Mouse (Mus musculus) midbrain, postnatal 0 days (tissue): Measurements from ENCODE around the gene Plac1. TPM values are rescaled to one million over a fixed set of nuclear protein-coding genes. Genes with fewer than 3 reads are reported as not detected.

Experiments
- ATAC-seq: fragments of 200-750 bp; cut with Nextera tagmentation; 2 replicates; pipeline ENCODE4 v1.8.0; 2017; ENCODE audit warnings: moderate number of reproducible peaks, mild to moderate bottlenecking, moderate TSS enrichment, moderate library complexity; ENCODE audit not compliant: low FRiP score
- DNase-seq: peaks from one replicate; pipeline ENCODE4 v3.0.0-alpha.2; 2015; ENCODE audit warnings: low spot score
- H3K27ac ChIP-seq: fragments of 300-500 bp; sonication (generic); 2 replicates; pipeline ENCODE4 v1.5.1; 2014; ENCODE audit warnings: low read depth, mild to moderate bottlenecking, low read length, mixed read lengths
- H3K27me3 ChIP-seq: fragments of 300-500 bp; sonication (generic); 2 replicates; pipeline ENCODE4 v1.6.1; 2014; ENCODE audit warnings: low read length, control low read depth, mixed read lengths; ENCODE audit not compliant: insufficient read depth
- H3K36me3 ChIP-seq: fragments of 300-500 bp; sonication (generic); 2 replicates; pipeline ENCODE4 v1.6.1; 2014; ENCODE audit warnings: low read length, control low read depth, mixed read lengths; ENCODE audit not compliant: insufficient read depth
- H3K4me1 ChIP-seq: fragments of 300-500 bp; sonication (generic); 2 replicates; pipeline ENCODE4 v1.6.1; 2014; ENCODE audit warnings: mild to moderate bottlenecking, control low read depth, antibody characterized with exemption, low read length, mixed read lengths; ENCODE audit not compliant: insufficient read depth
- H3K4me2 ChIP-seq: fragments of 300-500 bp; sonication (generic); 2 replicates; pipeline ENCODE4 v1.6.1; 2014; ENCODE audit warnings: low read depth, mild to moderate bottlenecking, low read length, mixed read lengths; ENCODE audit not compliant: poor library complexity, severe bottlenecking
- H3K4me3 ChIP-seq: fragments of 300-500 bp; sonication (generic); 2 replicates; pipeline ENCODE4 v1.5.1; 2014; ENCODE audit warnings: low read depth, mild to moderate bottlenecking, low read length, moderate library complexity
- H3K9ac ChIP-seq: fragments of 300-500 bp; sonication (generic); replicated peaks from 2 replicates; pipeline ENCODE4 v1.6.1; 2014; ENCODE audit warnings: mild to moderate bottlenecking, low read length, moderate library complexity, mixed read lengths; ENCODE audit not compliant: poor library complexity, severe bottlenecking
- H3K9me3 ChIP-seq: fragments of 300-500 bp; sonication (generic); 2 replicates; pipeline ENCODE4 v1.6.1; 2016; ENCODE audit warnings: low read length, control low read depth
- CTCF ChIP-seq: IDR thresholded peaks from 2 replicates; pipeline ENCODE4 v1.5.1; 2016; ENCODE audit warnings: antibody characterized with exemption, mild to moderate bottlenecking
- WGBS: fragments of 180-500 bp; shearing (Covaris S2); extraction: QIAGEN DNeasy Blood & Tissue Kit; methylation state at CpG from one replicate; pipeline ENCODE4 v1.1.7; 2014; 5-methylcytosine and 5-hydroxymethylcytosine counted together
- polyA plus RNA-seq: library from polyadenylated mRNA; unstranded; fragments of >200 nt; fragmentation: Nextera tagmentation; extraction: Ambion mirVana; gene quantifications from 2 replicates; pipeline ENCODE4 v1.2.1, GENCODE M21; 2015
- total RNA-seq: library from RNA; depleted of rRNA; stranded (reverse); fragments of >200 nt; gene quantifications from 2 replicates; pipeline ENCODE4 v1.2.3, GENCODE M21; 2014

The Plac1 gene
- total and polyA plus RNA-seq, 2 experiments from 2014 or later, result 0.25 TPM; not detected in 1

DNA sequence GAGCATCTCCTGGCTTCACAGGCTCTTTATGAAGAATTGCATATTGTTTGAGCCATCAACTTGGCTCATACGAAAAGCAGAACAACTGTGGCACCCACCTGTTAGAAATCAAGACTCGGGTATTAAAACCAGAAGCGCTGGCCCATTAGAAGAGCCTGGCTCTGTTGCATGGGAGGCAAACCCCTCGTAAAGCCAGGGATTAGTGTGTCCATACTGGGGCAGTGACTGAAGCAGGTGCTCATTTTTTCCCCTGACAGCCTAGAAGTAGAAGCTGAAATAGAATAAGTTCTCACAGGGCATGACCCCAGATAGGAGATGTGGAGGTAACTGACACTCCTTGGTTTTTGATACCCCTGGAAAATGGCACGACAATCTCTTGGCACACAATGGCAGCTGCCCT, 154.4 kb downstream of the Plac1 start:
- no peak for TF ChIP-seq CTCF
- H3K4me2 ChIP-seq, result no peak overlapping the region

DNA sequence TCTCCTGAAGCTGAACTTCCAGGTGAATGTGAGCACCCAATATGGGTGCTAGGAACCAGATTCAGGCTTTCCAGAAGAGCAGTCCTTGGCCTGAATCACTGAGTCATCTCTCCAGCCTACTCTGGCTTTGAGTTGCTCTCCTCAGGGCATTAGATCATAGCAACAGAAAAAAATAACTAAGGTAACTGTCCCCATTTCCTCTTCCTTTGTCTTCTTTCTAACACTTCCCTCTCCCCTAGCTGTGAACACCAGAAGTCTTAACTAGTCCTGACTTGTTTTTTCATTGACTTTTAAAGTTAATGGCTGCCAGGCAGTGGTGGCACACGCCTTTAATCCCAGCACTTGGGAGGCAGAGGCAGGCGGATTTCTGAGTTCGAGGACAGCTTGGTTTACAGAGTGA, 175.5 kb downstream of the Plac1 start:
- no peaks in the 10 kb centered on the region for H3K4me1 ChIP-seq
- no peak for TF ChIP-seq CTCF
- H3K4me2 ChIP-seq, result no peak overlapping the region
- DNase-seq (no peak), ATAC-seq (no peak)
- no peak overlapping the region for H3K9ac ChIP-seq
- no peak overlapping the region for H3K4me3 ChIP-seq
- no peaks in the 10 kb centered on the region for H3K9me3 ChIP-seq
- 98% methylated on average over 3 of the region's 3 CpGs for WGBS
- no peak overlapping the region for H3K27ac ChIP-seq
- H3K36me3 ChIP-seq, result no peaks in the 10 kb centered on the region
- H3K27me3 ChIP-seq, result no peaks in the 10 kb centered on the region

More for the DNA sequence above, 154.4 kb downstream of the Plac1 start:
- DNase-seq, result no peak
- WGBS, result 85% methylated on average over 5 of the region's 5 CpGs
- Histone ChIP-seq H3K27ac (no peak overlapping the region), H3K9ac (no peak overlapping the region), H3K4me3 (no peak overlapping the region), H3K27me3 (no peaks in the 10 kb centered on the region), H3K4me1 (no peaks in the 10 kb centered on the region), H3K36me3 (no peaks in the 10 kb centered on the region), H3K9me3 (no peaks in the 10 kb centered on the region)
- ATAC-seq, result no peak

DNA sequence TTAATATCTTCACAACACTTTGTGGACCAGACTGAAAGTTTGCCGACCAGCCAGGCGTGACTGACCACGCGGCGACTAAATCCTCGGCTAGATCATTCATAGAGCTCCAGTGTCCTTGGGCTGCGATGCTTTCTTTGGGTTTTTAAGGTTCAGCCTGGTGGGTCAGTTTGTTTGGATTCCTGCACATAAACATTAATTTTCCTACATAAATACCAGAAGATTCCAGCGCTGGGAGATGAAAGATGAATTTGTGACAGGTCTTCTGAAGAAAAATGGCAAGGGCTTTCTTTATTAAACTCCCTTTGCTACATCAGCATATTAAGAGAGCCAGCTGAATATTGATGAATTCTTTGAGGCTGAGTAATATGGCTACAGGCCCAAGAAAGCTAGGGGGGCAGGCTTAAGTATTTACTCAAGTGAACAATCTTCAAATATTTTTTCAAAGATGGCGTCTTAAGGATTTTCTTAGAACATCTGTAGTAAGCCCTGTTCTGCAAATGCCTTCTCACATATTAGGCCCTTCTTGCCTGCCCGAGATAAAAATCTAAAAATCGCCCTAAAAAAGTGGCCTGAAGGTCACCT, 180.4 kb downstream of the Plac1 start:
- Histone ChIP-seq H3K4me1 (no peaks in the 10 kb centered on the region), H3K4me2 (no peak overlapping the region), H3K9me3 (no peaks in the 10 kb centered on the region), H3K4me3 (no peak overlapping the region), H3K36me3 (no peaks in the 10 kb centered on the region), H3K27me3 (no peaks in the 10 kb centered on the region), H3K9ac (no peak overlapping the region), H3K27ac (no peak overlapping the region)
- no peak for TF ChIP-seq CTCF
- 33% methylated on average over 11 of the region's 11 CpGs for WGBS
- no peak for ATAC-seq
- DNase-seq, result no peak

DNA sequence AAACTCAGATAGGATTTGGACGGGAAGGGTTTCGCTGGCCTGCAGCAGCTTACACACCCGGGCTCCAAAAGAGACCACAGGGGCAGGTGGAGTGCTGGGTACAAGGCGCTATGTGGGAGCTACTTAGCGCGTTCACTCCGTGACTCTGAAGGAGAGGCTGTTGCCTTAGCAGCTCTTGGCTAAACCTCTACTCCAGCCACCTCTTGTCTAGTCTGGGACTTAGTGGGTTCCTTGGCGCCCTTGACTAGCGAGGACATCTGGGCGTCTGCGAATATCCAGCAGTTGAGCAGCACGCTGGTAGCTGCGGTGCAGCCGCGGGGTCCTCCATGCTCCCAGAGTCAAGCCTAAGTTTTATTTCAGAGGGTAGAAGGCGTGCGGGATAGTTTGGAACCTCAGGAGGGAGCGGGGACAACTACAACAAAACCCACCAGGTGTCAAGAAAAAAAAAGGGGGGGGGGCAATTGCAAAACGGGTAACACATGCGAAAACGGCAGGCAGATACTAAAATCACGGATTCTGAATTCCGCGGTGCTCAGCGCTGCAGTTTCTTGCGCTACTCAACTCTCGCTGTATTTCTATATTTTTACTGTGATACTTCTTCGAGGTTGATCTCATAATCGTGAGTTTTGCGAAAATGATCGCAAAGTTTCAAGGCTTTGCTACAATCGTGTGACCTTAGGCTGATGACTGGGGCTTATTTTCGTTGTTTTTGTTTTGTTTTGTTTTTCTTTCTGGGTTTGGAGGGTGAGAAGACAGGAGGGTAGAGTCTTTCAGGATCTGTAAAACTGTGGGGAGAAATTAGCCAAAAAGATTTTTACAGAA, 181.2 kb downstream of the Plac1 start:
- H3K4me2 ChIP-seq, result peak overlapping the region; percentile 37
- 20% methylated on average over 33 of the region's 33 CpGs for WGBS
- no peak for TF ChIP-seq CTCF
- peak overlapping the region; percentile 8 for H3K4me3 ChIP-seq
- no peak overlapping the region for H3K9ac ChIP-seq
- no peaks in the 10 kb centered on the region for H3K27me3 ChIP-seq
- no peaks in the 10 kb centered on the region for H3K9me3 ChIP-seq
- H3K36me3 ChIP-seq, result no peaks in the 10 kb centered on the region
- no peaks in the 10 kb centered on the region for H3K4me1 ChIP-seq
- ATAC-seq (no peak), DNase-seq (no peak)
- no peak overlapping the region for H3K27ac ChIP-seq

DNA sequence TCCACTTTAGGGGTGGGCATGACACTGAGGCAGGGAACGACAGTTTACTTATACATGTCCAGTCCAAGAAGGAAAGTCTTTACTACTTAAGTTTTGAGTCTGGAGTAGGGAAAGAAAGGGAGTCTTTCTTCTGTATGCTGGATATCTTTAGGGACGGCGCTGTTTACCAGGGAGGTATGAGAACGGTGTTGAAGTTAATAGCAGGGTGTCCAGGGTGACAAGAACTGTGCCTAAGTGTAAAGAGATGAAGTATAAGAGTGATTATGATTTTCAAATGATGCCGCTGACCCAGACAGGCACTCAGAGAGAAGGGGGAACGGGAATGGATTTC, 182.2 kb downstream of the Plac1 start:
- 36% methylated on average over 6 of the region's 6 CpGs for WGBS
- H3K36me3 ChIP-seq, result no peaks in the 10 kb centered on the region
- H3K9ac ChIP-seq, result no peak overlapping the region
- no peak for ATAC-seq
- no peaks in the 10 kb centered on the region for H3K27me3 ChIP-seq
- H3K4me1 ChIP-seq, result no peaks in the 10 kb centered on the region
- no peak overlapping the region for H3K27ac ChIP-seq
- no peak for DNase-seq
- no peak overlapping the region; the same call in 1 of the 2 replicates for H3K4me3 ChIP-seq
- H3K9me3 ChIP-seq, result no peaks in the 10 kb centered on the region
- peak overlapping the region; percentile 65 for H3K4me2 ChIP-seq
- no peak for TF ChIP-seq CTCF

DNA sequence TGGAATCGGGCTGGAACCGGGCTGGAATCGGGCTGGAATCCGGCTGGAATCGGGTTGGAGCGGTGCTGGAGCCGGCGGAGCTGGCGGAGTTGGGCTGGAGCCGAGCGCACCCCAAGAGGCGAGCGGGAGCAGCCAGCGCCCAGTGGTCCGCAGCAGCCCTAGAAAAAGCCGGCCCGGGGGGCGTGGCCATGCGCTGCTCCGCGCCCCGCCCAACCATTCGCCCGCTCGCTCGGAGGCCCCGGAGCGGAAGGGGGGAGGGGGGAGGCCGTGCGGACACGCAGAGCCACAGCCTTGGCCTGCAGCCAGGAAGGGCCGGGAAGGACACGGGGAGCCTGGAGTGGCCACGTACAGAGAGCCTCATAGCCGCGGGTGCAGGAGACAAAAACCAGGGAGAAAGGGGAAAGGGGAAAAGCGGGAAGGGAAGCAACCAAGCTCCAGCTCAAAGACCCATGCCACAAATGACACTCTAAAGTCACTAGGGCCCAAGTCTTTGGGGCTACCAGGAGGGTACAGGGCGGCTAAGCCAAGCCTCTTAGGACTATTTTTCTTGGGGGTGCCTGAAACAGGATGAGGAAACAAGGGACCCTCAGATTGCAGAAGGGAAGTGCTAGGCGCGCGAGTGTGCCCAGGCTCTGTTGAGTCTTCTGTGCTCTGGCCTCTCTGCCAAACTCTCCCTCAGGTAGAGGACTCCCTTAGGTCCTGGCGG, 182.7 kb downstream of the Plac1 start:
- 19% methylated on average over 28 of the region's 42 CpGs for WGBS
- Histone ChIP-seq H3K4me2 (peak overlapping the region; percentile 65), H3K4me3 (peak overlapping the region; percentile 44), H3K36me3 (no peaks in the 10 kb centered on the region), H3K27me3 (no peaks in the 10 kb centered on the region), H3K9me3 (no peaks in the 10 kb centered on the region), H3K4me1 (no peaks in the 10 kb centered on the region), H3K9ac (peak overlapping the region; percentile 54), H3K27ac (no peak overlapping the region)
- TF ChIP-seq CTCF, result no peak
- DNase-seq (peak; percentile 63), ATAC-seq (peak; percentile 85)
